Mouse (Mus musculus) midbrain, embryonic 16.5 days (tissue): Measurements from ENCODE around the gene Adcyap1r1. TPM values are rescaled to one million over a fixed set of nuclear protein-coding genes. Genes with fewer than 3 reads are reported as not detected.

ENCODE experiments used
- ATAC-seq: fragments of 200-750 bp; cut with Nextera tagmentation; 2 replicates; pipeline ENCODE4 v1.8.0; 2017; ENCODE audit warnings: moderate TSS enrichment
- H3K27ac ChIP-seq: fragments of 300-500 bp; sonication (generic); 2 replicates; pipeline ENCODE4 v1.5.1; 2014; ENCODE audit warnings: mild to moderate bottlenecking, low read length, mixed read lengths
- H3K27me3 ChIP-seq: fragments of 300-500 bp; sonication (generic); 2 replicates; pipeline ENCODE4 v1.6.1; 2014; ENCODE audit warnings: low read depth, low read length, mixed read lengths; ENCODE audit not compliant: control insufficient read depth, insufficient read depth
- H3K36me3 ChIP-seq: fragments of 300-500 bp; sonication (generic); 2 replicates; pipeline ENCODE4 v1.6.1; 2014; ENCODE audit warnings: mild to moderate bottlenecking, low read length, moderate library complexity, mixed read lengths; ENCODE audit not compliant: control insufficient read depth, insufficient read depth
- H3K4me1 ChIP-seq: fragments of 300-500 bp; sonication (generic); 2 replicates; pipeline ENCODE4 v1.6.1; 2014; ENCODE audit warnings: mild to moderate bottlenecking, low read length, mixed read lengths; ENCODE audit not compliant: control insufficient read depth, insufficient read depth
- H3K4me2 ChIP-seq: fragments of 300-500 bp; sonication (generic); 2 replicates; pipeline ENCODE4 v1.6.1; 2014; ENCODE audit warnings: mild to moderate bottlenecking, low read length, mixed read lengths
- H3K4me3 ChIP-seq: fragments of 300-500 bp; sonication (generic); 2 replicates; pipeline ENCODE4 v1.5.1; 2014; ENCODE audit warnings: low read depth, mild to moderate bottlenecking, low read length, moderate library complexity, mixed read lengths
- H3K9ac ChIP-seq: fragments of 300-500 bp; sonication (generic); 2 replicates; pipeline ENCODE4 v1.6.1; 2014; ENCODE audit warnings: low read depth, low read length, mixed read lengths
- H3K9me3 ChIP-seq: fragments of 300-500 bp; sonication (generic); replicated peaks from 2 replicates; pipeline ENCODE4 v1.6.1; 2014; ENCODE audit warnings: mild to moderate bottlenecking, low read length, mixed read lengths; ENCODE audit not compliant: control insufficient read depth, poor library complexity, severe bottlenecking
- WGBS: fragments of 180-500 bp; shearing (Covaris S2); extraction: QIAGEN DNeasy Blood & Tissue Kit; methylation state at CpG from one replicate; pipeline ENCODE4 v1.1.7; 2014; 5-methylcytosine and 5-hydroxymethylcytosine counted together
- polyA plus RNA-seq: library from polyadenylated mRNA; unstranded; fragments of >200 nt; fragmentation: Nextera tagmentation; extraction: Ambion mirVana; gene quantifications from 2 replicates; pipeline ENCODE4 v1.2.1, GENCODE M21; 2015

The Adcyap1r1 gene
- polyA plus RNA-seq, 1 experiment from 2014 or later = 60.8 TPM

DNA sequence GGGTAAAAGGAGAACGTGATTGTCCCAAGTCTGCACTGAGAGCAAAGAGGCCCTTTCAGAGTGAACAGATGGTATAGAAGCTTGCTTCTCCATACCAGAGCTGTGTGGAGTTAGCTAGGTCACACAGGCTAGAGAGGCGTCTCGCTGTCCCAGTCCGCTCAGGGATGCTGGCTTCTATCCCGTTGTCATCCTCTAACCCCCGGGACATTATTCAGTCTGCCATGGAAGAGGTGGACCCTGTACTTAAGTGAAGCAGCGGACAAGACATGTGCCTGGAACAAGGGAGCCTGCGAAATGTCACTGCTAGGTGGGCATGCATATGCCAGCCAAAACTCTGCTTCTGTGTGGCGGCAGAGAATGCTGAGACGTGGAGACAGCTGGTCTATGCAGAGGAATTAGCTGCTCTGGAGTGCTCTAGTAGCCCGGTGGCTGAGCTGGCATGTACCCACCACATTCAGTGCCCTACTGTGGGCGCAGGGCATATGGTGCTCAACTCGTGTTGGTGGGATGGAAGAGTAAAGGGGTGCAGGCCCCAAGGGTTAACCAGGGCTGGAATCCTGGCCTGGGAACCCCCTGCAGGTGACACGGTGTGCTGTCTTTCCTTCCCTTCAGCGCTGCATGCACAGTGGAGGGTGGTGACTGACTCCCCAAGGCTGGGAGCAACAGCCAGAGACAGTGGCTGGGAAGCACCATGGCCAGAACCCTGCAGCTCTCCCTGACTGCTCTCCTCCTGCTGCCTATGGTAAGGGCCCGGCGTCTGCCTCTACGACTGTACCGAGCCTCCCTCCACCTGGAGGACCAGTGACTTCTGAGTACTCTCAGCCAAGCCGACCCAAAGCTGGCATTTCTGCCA lies 8.0 kb downstream of the Adcyap1r1 start:
- no peak for ATAC-seq
- H3K27ac ChIP-seq = no peak overlapping the region

DNA sequence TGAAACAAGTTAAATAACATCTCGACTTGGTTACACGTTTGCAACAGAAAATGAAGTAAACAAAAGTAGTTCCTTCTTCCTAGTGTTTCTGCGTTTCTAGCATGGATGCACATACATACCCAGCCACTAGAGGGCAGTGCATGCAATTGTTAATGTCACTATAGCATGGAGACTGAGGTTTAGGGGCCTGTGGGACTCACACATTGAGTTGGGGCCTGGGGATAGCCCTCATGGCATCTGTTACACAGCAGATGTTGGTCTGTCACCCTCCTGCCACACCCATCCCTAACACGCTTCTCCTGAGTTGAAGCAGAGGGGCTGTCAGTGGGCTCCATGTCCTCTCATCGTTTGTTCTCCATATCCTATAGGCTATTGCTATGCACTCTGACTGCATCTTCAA lies 9.4 kb downstream of the Adcyap1r1 start:
- Histone ChIP-seq H3K27me3 (no peaks in the 10 kb centered on the region), H3K27ac (no peak overlapping the region), H3K9ac (no peak overlapping the region), H3K4me2 (no peak overlapping the region), H3K4me3 (no peak overlapping the region), H3K9me3 (no peaks in the 10 kb centered on the region), H3K4me1 (peaks cover 14% of the 10 kb centered on the region), H3K36me3 (peaks cover 16% of the 10 kb centered on the region)
- WGBS = 76% methylated on average over 5 of the region's 5 CpGs
- ATAC-seq = no peak

More for the DNA sequence above, 8.0 kb downstream of the Adcyap1r1 start:
- Histone ChIP-seq H3K36me3 (peaks cover 11% of the 10 kb centered on the region), H3K9me3 (no peaks in the 10 kb centered on the region), H3K4me1 (peaks cover 23% of the 10 kb centered on the region), H3K27me3 (no peaks in the 10 kb centered on the region), H3K4me2 (no peak overlapping the region), H3K9ac (0 out of 2 replicates have a peak overlapping the region, but pooled peaks have one; percentile 14), H3K4me3 (no peak overlapping the region)
- WGBS = 85% methylated on average over 19 of the region's 20 CpGs

DNA sequence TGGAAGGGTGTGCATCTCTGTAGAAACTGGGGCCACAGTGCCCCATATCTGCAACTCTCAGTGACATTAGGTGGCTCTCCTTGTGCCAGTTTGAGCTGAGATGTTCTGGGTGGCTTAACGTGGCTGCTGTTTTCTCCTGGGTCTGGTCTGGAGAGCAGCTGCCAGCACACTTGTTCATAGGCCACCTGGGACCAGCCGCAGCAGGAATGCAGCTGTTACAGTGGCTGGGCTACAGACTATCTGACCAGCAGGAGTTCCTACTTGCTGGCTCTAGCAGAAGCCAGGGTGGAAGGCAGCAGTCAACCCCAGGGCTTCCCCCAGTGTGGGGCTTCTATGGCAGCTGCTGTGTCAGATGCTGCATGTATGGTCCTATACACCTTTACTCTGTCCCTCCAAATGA lies 9.9 kb downstream of the Adcyap1r1 start:
- no peak overlapping the region for H3K9ac ChIP-seq
- H3K36me3 ChIP-seq = peaks cover 16% of the 10 kb centered on the region
- H3K4me2 ChIP-seq = no peak overlapping the region
- no peak for ATAC-seq
- WGBS = 86% methylated on average over 2 of the region's 2 CpGs
- no peaks in the 10 kb centered on the region for H3K9me3 ChIP-seq
- no peak overlapping the region for H3K4me3 ChIP-seq
- peaks cover 15% of the 10 kb centered on the region for H3K4me1 ChIP-seq
- H3K27ac ChIP-seq = no peak overlapping the region
- no peaks in the 10 kb centered on the region for H3K27me3 ChIP-seq

DNA sequence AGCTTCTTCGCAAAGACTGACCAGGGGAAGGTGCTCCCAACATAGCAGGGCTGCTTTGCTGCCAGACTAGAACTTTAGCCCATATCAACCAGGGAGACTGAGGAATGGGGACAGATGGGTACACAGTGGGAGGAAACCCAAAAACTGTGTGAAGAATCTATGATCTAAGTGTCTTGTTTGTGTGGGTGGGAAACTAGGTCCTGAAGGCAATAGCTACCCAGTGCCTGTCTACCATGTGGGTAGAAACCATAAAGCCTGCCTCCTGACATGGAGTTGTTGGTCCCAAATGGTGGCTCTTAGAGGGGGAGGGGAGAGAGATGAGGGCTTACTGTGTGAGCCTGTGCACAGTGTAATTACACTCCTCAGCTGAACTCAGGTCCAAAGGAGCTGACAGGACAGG lies 10.6 kb downstream of the Adcyap1r1 start:
- no peak overlapping the region for H3K4me3 ChIP-seq
- no peaks in the 10 kb centered on the region for H3K9me3 ChIP-seq
- WGBS = 85% methylated on average over 1 of the region's 1 CpGs
- H3K4me2 ChIP-seq = no peak overlapping the region
- H3K27me3 ChIP-seq = no peaks in the 10 kb centered on the region
- H3K4me1 ChIP-seq = peaks cover 12% of the 10 kb centered on the region
- no peak overlapping the region for H3K9ac ChIP-seq
- H3K27ac ChIP-seq = no peak overlapping the region
- no peak for ATAC-seq
- H3K36me3 ChIP-seq = peaks cover 16% of the 10 kb centered on the region

DNA sequence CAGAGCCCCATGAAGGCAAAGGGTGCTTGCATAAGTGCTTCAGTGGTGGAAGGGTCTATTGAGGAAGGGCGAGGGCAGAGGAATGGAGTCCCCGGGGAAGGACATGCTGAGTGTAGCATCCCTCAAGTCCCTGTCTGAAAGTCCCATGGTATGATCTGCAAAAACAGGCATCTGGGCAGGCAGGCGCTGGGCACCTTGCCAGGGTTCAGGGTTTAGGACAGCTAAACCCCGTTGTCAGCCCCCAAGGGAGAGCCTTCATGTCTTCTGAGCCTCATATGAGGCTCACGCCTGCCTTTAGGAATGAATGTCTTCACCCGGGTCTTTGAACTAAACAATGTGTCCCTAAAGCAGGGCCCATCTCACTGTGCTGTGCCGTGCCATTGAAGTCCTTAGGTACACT lies 12.2 kb downstream of the Adcyap1r1 start:
- Histone ChIP-seq H3K4me2 (no peak overlapping the region), H3K36me3 (peaks cover 16% of the 10 kb centered on the region), H3K4me3 (no peak overlapping the region), H3K27ac (no peak overlapping the region), H3K4me1 (peaks cover 8% of the 10 kb centered on the region), H3K9ac (no peak overlapping the region), H3K27me3 (no peaks in the 10 kb centered on the region), H3K9me3 (no peaks in the 10 kb centered on the region)
- 74% methylated on average over 7 of the region's 7 CpGs for WGBS
- no peak for ATAC-seq

DNA sequence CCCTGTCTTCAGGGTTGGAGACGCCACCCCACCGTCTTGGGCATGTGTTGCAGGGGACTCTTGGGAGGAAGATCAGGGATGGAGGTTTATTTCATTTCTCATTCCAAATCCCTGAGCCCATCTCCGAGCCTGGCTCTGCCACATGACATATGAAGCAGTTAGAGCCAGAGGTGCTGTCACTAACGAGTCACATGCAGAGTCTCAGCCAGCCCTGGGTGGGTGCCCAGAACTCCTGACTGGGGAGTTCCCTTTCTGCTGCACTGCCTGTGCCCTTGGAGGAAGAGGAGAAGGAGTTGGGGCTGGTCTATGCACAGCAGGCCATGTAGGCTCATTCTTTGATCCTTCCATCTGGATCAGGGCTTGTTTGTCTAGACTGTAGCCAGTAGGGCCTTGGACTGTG lies 13.5 kb downstream of the Adcyap1r1 start:
- H3K4me3 ChIP-seq = no peak overlapping the region
- peaks cover 16% of the 10 kb centered on the region for H3K36me3 ChIP-seq
- no peak overlapping the region for H3K9ac ChIP-seq
- 73% methylated on average over 4 of the region's 4 CpGs for WGBS
- H3K4me2 ChIP-seq = no peak overlapping the region
- ATAC-seq = no peak
- H3K4me1 ChIP-seq = peaks cover 8% of the 10 kb centered on the region
- H3K27me3 ChIP-seq = no peaks in the 10 kb centered on the region
- no peak overlapping the region for H3K27ac ChIP-seq
- H3K9me3 ChIP-seq = no peaks in the 10 kb centered on the region

DNA sequence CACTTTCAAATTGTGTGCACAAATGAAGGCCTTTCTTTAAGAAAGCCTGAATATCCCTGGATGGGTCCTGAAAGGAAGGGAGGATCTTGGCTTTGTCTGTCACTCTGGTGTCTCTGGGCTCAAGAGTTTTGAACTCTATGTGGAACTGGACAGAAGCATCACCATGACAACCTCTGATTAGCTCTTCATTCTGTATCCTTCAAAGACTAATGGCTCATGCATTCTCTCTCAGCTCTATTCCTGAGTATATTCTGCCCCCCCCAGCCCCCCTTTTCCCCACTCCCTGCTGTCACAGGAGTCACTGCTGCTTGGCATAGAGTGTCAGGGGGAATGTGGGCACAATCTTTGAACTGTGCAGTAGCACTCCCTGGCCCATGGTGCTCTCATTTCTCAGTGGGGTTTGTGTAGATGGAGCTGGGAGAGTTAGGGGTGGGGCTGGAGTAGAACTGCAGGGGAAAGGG lies 14.6 kb downstream of the Adcyap1r1 start:
- H3K36me3 ChIP-seq = peaks cover 15% of the 10 kb centered on the region
- ATAC-seq = peak; percentile 59

DNA sequence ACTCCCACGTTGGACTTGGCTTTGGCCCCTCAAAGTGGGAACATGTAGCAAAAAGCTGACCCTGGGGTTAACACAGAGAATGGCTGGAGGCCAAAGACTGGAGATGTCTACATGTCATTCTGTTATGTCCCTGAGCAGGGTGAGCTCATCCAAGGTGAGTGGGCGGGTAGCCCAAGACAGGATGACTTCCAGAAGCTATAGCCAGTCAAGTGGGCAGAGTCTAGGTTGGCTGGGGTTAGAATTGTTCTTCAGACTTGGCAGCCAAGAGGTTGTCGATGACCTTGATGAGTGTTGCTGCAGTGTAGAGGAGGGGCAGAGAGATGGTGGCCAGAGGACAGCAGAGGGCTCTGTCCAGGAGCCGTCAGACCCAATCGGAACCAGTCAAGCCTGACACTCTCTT lies 18.9 kb downstream of the Adcyap1r1 start:
- H3K9ac ChIP-seq = no peak overlapping the region
- no peak overlapping the region for H3K27ac ChIP-seq
- no peaks in the 10 kb centered on the region for H3K27me3 ChIP-seq
- H3K36me3 ChIP-seq = peaks cover 19% of the 10 kb centered on the region
- H3K4me2 ChIP-seq = no peak overlapping the region
- H3K4me1 ChIP-seq = peaks cover 8% of the 10 kb centered on the region
- ATAC-seq = no peak
- 95% methylated on average over 5 of the region's 5 CpGs for WGBS
- no peak overlapping the region for H3K4me3 ChIP-seq
- no peaks in the 10 kb centered on the region for H3K9me3 ChIP-seq

More for the DNA sequence above, 14.6 kb downstream of the Adcyap1r1 start:
- Histone ChIP-seq H3K27me3 (no peaks in the 10 kb centered on the region), H3K4me2 (no peak overlapping the region), H3K4me1 (peaks cover 8% of the 10 kb centered on the region), H3K9ac (no peak overlapping the region), H3K27ac (no peak overlapping the region), H3K9me3 (no peaks in the 10 kb centered on the region), H3K4me3 (no peak overlapping the region)

DNA sequence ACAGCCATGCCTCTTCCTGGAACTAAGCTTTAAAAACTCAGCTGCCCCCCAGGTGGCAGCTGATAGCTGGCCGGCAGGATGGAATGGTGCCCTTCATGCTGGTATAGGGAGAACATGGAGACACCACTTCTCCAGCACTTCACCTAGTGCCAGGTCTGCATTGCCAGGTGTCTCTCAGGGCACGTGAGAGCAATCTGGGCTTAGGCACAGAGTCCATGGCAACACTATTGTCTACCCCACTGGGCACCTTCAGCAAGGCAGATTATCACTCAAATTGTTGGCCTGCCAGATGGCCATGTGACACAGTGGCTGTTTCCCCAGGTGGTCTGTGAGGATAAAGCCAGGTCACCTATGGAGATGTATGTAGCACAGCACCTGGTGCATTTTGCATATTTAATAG lies 20.6 kb downstream of the Adcyap1r1 start:
- WGBS = 78% methylated on average over 2 of the region's 2 CpGs
- no peaks in the 10 kb centered on the region for H3K27me3 ChIP-seq
- H3K4me3 ChIP-seq = no peak overlapping the region
- no peaks in the 10 kb centered on the region for H3K4me1 ChIP-seq
- H3K9ac ChIP-seq = no peak overlapping the region
- ATAC-seq = no peak
- H3K36me3 ChIP-seq = peaks cover 23% of the 10 kb centered on the region
- no peaks in the 10 kb centered on the region for H3K9me3 ChIP-seq
- no peak overlapping the region for H3K27ac ChIP-seq
- no peak overlapping the region for H3K4me2 ChIP-seq
